Mouse (Mus musculus): Measurements from ENCODE around the gene Atp5f1.

DNA sequence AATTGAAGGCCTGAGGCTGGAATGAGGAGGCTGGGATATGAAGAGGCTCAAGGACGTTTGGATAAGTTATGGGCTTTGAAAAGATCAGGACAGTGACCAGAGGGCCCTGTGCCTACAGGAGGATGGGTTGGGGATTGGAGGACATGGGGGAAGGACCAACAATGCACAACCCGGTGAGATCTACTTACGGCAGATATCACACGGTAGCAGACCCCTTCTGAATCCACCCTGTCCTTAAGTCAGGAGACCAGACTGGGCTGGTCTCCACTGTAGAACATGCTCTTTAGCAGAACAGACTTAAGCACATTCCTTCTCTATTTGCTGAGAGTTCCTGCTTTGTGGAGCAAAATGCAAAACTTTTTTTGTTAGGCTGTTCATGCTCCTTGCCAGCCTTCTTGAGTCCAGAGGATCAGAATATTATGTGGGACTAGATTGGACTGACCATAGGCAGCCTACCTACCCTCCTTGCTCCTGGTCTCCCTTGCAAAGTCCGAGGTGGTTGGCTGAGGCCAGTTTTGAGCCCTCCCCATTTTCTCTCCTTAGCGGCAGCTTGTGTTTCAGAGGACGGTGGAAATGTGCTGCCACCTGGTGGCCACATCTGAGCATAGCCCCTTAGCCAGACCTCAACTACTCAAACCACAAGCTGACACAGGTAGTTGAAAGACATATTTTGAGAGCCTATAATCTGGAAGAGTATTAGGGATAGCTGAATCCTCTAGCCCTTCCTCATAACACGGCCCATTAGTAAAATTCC, 60.3 kb downstream of the Atp5f1 start:
- TF ChIP-seq ZC3H11A (IDR thresholded peaks at IDR 0.05; ENCODE audit: borderline replicate concordance, low read depth, low read length) (peak; percentile 97), CHD2 (IDR thresholded peaks at IDR 0.05; ENCODE audit: low read depth, low read length) (no peak)
